Mouse (Mus musculus): ENCODE measurements around the gene Vmn1r209. TPM values are rescaled to one million over a fixed set of nuclear protein-coding genes. Genes with fewer than 3 reads are reported as not detected.

The Vmn1r209 gene
- polyA plus RNA-seq (2015; fragmentation: Nextera tagmentation; extraction: Ambion mirVana) = not detected in 2 replicates

GRCm38 (mm10) chr13:22809582-22809981 lies at the start of gene Vmn1r209:
Gene Vmn1r209 (minus strand): TSS chr13:22809682.

GRCm38 (mm10) chr13:22857461-22857860 lies 48.0 kb upstream of the Vmn1r209 start, which contains the start of gene Vmn1r211:
Gene Vmn1r211 (minus strand): TSS chr13:22857561.

GRCm38 (mm10) chr13:22831248-22831647 lies 21.8 kb upstream of the Vmn1r209 start, which contains the start of gene Vmn1r210:
Gene Vmn1r210 (minus strand): TSS chr13:22831348.

GRCm38 (mm10) chr13:22777300-22777699 lies 32.2 kb downstream of the Vmn1r209 start, which contains the start of gene Vmn1r208:
Gene Vmn1r208 (minus strand): TSS chr13:22777400.

Other genes with a start within 250 kb of the Vmn1r209 start
- gene Vmn1r205, start 216.7 kb downstream of the Vmn1r209 start, polyA plus RNA-seq (2015; fragmentation: Nextera tagmentation; extraction: Ambion mirVana) = not detected in 2 replicates
- not detected in 2 replicates for gene Vmn1r206, start 185.4 kb downstream of the Vmn1r209 start, polyA plus RNA-seq (2015; fragmentation: Nextera tagmentation; extraction: Ambion mirVana)
- not detected in 2 replicates for gene Vmn1r207-ps, start 80.1 kb downstream of the Vmn1r209 start, polyA plus RNA-seq (2015; fragmentation: Nextera tagmentation; extraction: Ambion mirVana)
- gene Vmn1r208, start 32.3 kb downstream of the Vmn1r209 start, polyA plus RNA-seq (2015; fragmentation: Nextera tagmentation; extraction: Ambion mirVana) = not detected in 2 replicates
- gene Vmn1r210, start 21.7 kb upstream of the Vmn1r209 start, polyA plus RNA-seq (2015; fragmentation: Nextera tagmentation; extraction: Ambion mirVana) = not detected in 2 replicates
- gene Vmn1r211, start 47.9 kb upstream of the Vmn1r209 start, polyA plus RNA-seq (2015; fragmentation: Nextera tagmentation; extraction: Ambion mirVana) = not detected in 2 replicates
- not detected in 2 replicates for gene Vmn1r212, start 74.5 kb upstream of the Vmn1r209 start, polyA plus RNA-seq (2015; fragmentation: Nextera tagmentation; extraction: Ambion mirVana)
- gene Vmn1r213, start 198.0 kb upstream of the Vmn1r209 start, polyA plus RNA-seq (2015; fragmentation: Nextera tagmentation; extraction: Ambion mirVana) = not detected in 2 replicates
- not detected in 2 replicates for gene Vmn1r214, start 220.7 kb upstream of the Vmn1r209 start, polyA plus RNA-seq (2015; fragmentation: Nextera tagmentation; extraction: Ambion mirVana)